Mouse (Mus musculus) heart, embryonic 14.5 days (tissue): ENCODE results near the gene Creb5. TPM values are rescaled to one million over a fixed set of nuclear protein-coding genes. Genes with fewer than 3 reads are reported as not detected.

Source experiments
- ATAC-seq: fragments of 200-750 bp; cut with Nextera tagmentation; 2 replicates; pipeline ENCODE4 v1.8.0; 2017; ENCODE audit warnings: low read depth, moderate TSS enrichment; ENCODE audit not compliant: insufficient number of reproducible peaks, insufficient read depth, low FRiP score
- H3K27ac ChIP-seq, 2 experiments: fragments of 200-500 bp in 1 of 2; fragments of 300-500 bp in 1 of 2; sonication (generic) in 1 of 2; replicated peaks in 1 of 2; 2 replicates each; pipeline ENCODE4 v1.5.1; 2012 to 2014; ENCODE audit warnings: low read depth in 2 of 2, low read length in 2 of 2, control low read depth in 1 of 2, mild to moderate bottlenecking in 1 of 2, mixed read lengths in 1 of 2; ENCODE audit not compliant: control insufficient read depth in 1 of 2, insufficient read depth in 1 of 2
- H3K27me3 ChIP-seq: fragments of 300-500 bp; sonication (generic); 2 replicates; pipeline ENCODE4 v1.6.1; 2014; ENCODE audit warnings: mild to moderate bottlenecking, low read length, control low read depth; ENCODE audit not compliant: control insufficient read depth, insufficient read depth
- H3K36me3 ChIP-seq: fragments of 300-500 bp; sonication (generic); 2 replicates; pipeline ENCODE4 v1.6.1; 2014; ENCODE audit warnings: mild to moderate bottlenecking, control low read depth, low read length, mixed read lengths; ENCODE audit not compliant: control insufficient read depth, insufficient read depth
- H3K4me1 ChIP-seq, 2 experiments: fragments of 200-500 bp in 1 of 2; fragments of 300-500 bp in 1 of 2; sonication (generic) in 1 of 2; 2 replicates each; pipeline ENCODE4 v1.6.1; 2012 to 2014; ENCODE audit warnings: low read length in 2 of 2, control low read depth in 1 of 2, mixed read lengths in 1 of 2; ENCODE audit not compliant: control insufficient read depth in 2 of 2, insufficient read depth in 2 of 2
- H3K4me2 ChIP-seq: fragments of 300-500 bp; sonication (generic); 2 replicates; pipeline ENCODE4 v1.6.1; 2014; ENCODE audit warnings: mild to moderate bottlenecking, low read length
- H3K4me3 ChIP-seq, 2 experiments: fragments of 200-500 bp in 1 of 2; fragments of 300-500 bp in 1 of 2; sonication (generic) in 1 of 2; 2 replicates each; pipeline ENCODE4 v1.5.1; 2012 to 2014; ENCODE audit warnings: low read length in 2 of 2, mild to moderate bottlenecking in 2 of 2, control low read depth in 1 of 2, low read depth in 1 of 2, moderate library complexity in 1 of 2; ENCODE audit not compliant: control insufficient read depth in 1 of 2, insufficient read depth in 1 of 2
- H3K9ac ChIP-seq: fragments of 300-500 bp; sonication (generic); 2 replicates; pipeline ENCODE4 v1.6.1; 2014; ENCODE audit warnings: mild to moderate bottlenecking, low read length
- H3K9me3 ChIP-seq: fragments of 300-500 bp; sonication (generic); 2 replicates; pipeline ENCODE4 v1.6.1; 2016; ENCODE audit warnings: low read length, control low read depth; ENCODE audit not compliant: control insufficient read depth
- WGBS: fragments of 180-500 bp; shearing (Covaris S2); extraction: QIAGEN DNeasy Blood & Tissue Kit; methylation state at CpG from one replicate; pipeline ENCODE4 v1.1.7; 2014; 5-methylcytosine and 5-hydroxymethylcytosine counted together
- polyA plus RNA-seq: library from polyadenylated mRNA; unstranded; fragments of >200 nt; fragmentation: Nextera tagmentation; extraction: Ambion mirVana; gene quantifications from 2 replicates; pipeline ENCODE4 v1.2.1, GENCODE M21; 2014

The Creb5 gene
- polyA plus RNA-seq, 1 experiment from 2014 or later: 38.3 TPM

DNA sequence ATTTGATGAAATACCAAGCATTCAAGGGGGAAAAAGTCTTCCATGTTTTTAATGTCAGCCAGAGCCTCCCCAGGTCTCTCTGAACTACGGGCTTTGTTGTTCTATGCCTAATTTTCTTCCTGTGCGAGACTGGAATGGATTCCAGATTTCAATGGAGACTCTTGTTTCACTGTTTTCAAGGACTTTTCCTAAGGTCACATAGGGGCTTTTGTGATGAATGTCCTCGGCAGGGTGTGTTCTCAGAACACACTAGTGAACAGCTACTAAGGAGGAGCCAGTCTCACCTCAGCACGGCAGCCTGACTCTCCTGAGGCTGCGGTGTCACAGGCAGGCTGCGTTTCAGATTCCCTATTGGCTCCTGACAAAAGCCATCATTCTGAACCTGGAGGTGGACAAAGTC, 325.6 kb downstream of the Creb5 start:
- 61% methylated on average over 6 of the region's 6 CpGs for WGBS
- Histone ChIP-seq H3K9ac (no peak overlapping the region), H3K4me3 (no peak overlapping the region), H3K27ac (no peak overlapping the region), H3K9me3 (no peaks in the 10 kb centered on the region), H3K27me3 (no peaks in the 10 kb centered on the region), H3K4me2 (no peak overlapping the region), H3K4me1 (peaks cover 2 to 15% of the 10 kb centered on the region in 2 experiments), H3K36me3 (peaks cover 43% of the 10 kb centered on the region)
- no peak for ATAC-seq

DNA sequence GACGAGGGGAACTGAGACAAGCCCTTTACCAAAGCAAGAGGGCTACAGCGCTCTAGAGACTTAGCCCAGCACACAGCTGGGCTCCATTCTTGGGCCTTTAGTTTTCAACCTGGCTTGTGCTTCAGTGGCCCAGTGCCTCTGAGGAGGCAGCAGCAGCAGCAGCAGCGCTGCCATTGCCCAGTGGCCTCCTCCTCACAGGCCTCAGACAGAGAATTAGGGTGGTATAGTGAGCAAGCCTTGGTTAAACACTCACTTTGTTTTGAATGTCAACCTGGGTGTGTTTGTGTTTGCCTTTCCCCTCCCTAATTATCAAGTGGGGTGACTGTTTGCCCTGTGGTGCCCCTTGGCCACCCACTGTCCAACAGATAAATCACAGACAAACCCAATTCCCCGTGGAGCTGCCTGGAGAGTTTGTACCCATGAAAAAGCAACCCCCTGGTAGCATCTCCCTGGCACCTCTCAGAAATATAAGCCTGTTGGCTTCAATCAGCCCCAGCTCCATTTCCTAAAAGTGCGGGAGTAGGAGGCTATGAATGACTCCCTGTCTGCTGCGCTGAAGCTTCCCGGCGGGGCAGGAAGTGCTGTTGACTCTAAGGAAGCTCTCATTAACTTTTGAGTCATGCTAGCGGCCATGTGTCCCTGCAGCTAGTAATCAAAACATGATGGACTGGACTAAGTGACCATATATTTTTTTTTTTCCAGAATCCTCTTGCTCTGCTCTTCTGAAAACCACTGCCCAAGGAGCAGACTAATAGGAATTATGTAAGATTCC, 328.6 kb downstream of the Creb5 start:
- Histone ChIP-seq H3K9me3 (no peaks in the 10 kb centered on the region), H3K27me3 (no peaks in the 10 kb centered on the region), H3K9ac (no peak overlapping the region), H3K4me3 (no peak overlapping the region), H3K4me2 (no peak overlapping the region), H3K36me3 (peaks cover 28% of the 10 kb centered on the region), H3K27ac (no peak overlapping the region), H3K4me1 (peaks cover 5 to 25% of the 10 kb centered on the region in 2 experiments)
- no peak for ATAC-seq
- WGBS: 60% methylated on average over 9 of the region's 9 CpGs

DNA sequence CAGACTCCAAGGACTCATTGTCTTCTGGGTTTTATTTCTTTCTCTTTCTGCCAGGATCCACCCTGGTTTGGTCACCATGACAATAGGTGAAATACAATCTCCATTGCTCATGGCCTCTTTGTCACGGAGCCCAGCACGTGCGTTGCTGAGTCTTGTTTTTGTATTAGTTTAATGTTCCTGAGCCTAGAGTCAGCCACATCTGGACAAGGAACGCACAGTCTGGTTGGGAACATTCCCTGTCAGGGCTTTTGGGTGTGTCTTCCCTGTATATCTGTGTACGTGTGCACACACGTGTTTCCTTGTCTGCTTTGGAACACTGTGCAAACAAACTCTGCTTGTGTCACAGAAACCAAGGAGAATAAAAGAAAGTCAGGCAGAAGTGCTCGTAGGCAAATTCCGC, 331.1 kb downstream of the Creb5 start:
- H3K27ac ChIP-seq: no peak overlapping the region
- no peak for ATAC-seq
- no peak overlapping the region for H3K9ac ChIP-seq
- peaks cover 3 to 33% of the 10 kb centered on the region in 2 experiments for H3K4me1 ChIP-seq
- H3K4me3 ChIP-seq: no peak overlapping the region
- no peak overlapping the region for H3K4me2 ChIP-seq
- no peaks in the 10 kb centered on the region for H3K27me3 ChIP-seq
- H3K9me3 ChIP-seq: no peaks in the 10 kb centered on the region
- 80% methylated on average over 8 of the region's 8 CpGs for whole genome bisulfite sequencing
- H3K36me3 ChIP-seq: peaks cover 6% of the 10 kb centered on the region; the same call in 1 of the 2 replicates

DNA sequence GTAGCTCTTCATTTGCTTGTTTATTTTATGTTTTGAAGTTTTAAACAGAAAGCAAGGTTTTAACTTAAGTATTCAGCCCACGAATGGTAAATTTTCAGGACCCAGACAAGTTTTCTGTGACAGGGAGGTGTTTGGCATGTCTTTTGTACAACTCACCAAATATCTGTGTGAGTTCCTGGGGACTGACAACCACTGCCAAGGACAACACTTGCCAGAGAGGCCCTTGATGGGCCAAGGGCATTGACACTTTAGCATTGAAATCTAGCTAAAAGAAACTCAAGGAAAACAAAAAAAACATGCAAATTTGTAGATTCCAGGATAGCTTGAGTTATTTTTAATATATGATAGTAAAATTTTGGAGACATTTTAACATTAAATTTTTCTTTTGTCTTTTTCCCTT, 332.6 kb downstream of the Creb5 start:
- H3K4me3 ChIP-seq: no peak overlapping the region
- peaks cover 3 to 37% of the 10 kb centered on the region in 2 experiments for H3K4me1 ChIP-seq
- H3K4me2 ChIP-seq: no peak overlapping the region
- H3K27me3 ChIP-seq: no peaks in the 10 kb centered on the region
- H3K27ac ChIP-seq: no peak overlapping the region
- WGBS: 51% methylated on average over 1 of the region's 1 CpGs
- H3K9me3 ChIP-seq: no peaks in the 10 kb centered on the region
- no peak for ATAC-seq
- H3K36me3 ChIP-seq: peaks cover 6% of the 10 kb centered on the region; the same call in 1 of the 2 replicates
- H3K9ac ChIP-seq: no peak overlapping the region

DNA sequence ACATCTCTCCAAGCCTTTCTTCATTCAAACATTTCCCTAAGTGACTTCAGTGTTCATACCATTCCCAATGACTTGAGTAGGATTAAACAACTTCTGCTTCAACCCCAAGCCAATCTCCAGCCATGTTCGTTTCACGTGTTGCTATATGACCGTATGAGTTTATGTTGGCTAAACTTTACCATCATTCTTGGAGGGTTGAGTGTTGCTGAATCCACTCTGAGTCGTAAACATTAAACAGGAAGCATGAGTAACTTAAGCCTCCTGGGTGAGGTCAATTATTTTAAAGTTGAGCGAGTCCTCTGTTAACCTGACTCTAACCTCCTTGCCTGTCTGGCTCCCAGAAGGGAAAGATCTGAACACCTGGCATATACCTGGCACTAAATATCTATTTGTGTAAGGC, 334.2 kb downstream of the Creb5 start:
- no peak overlapping the region for H3K4me2 ChIP-seq
- ATAC-seq: no peak
- H3K4me1 ChIP-seq: peaks cover 3 to 31% of the 10 kb centered on the region in 2 experiments
- no peak overlapping the region for H3K4me3 ChIP-seq
- no peaks in the 10 kb centered on the region for H3K9me3 ChIP-seq
- no peak overlapping the region for H3K27ac ChIP-seq
- 86% methylated on average over 5 of the region's 5 CpGs for WGBS
- no peak overlapping the region for H3K9ac ChIP-seq
- peaks cover 5% of the 10 kb centered on the region; the same call in 1 of the 2 replicates for H3K36me3 ChIP-seq
- no peaks in the 10 kb centered on the region for H3K27me3 ChIP-seq

DNA sequence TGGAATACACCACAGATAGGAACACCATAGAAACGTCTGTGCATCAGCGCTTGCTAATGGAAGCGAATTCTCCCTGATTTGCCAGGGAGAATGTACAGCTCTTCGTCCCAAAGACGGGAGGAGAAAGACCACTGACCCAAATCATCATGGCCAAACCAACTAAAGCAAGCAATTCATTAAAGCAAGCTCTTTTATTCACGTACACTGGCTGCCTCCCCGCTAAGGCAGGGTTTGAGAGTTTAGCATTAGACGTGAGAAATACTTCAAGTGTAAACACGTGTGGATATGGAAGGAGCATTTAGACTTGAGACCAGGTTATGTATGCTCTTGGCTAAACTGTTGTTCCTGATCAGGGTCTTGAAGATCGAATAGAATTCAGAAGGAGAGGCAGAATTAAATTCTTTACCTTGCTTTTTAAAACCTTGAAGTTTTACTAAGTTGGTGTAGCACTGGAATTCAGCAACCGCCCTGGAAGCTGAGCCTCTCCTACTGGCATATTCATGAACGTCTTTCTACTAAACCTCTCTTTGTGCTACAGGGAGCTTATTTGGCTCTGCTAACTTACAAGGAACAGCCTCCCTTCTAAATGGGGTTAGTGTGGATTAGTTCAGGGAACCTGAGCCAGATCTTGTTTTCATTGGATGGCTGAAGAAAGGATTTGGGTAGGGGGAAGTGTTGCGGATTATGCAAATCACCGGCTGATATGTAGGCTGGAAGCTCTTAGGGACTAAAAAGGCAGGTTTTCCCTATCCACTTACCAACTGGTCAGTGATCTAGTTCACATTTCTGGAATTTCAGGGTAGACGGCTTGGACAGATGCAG, 337.6 kb downstream of the Creb5 start:
- H3K4me1 ChIP-seq: peaks cover 0 to 23% of the 10 kb centered on the region in 2 experiments; a peak in 3 of 4 replicates
- peaks cover 5% of the 10 kb centered on the region; the same call in 1 of the 2 replicates for H3K36me3 ChIP-seq
- ATAC-seq: no peak
- no peak overlapping the region for H3K4me3 ChIP-seq
- WGBS: 61% methylated on average over 15 of the region's 15 CpGs
- H3K27ac ChIP-seq: no peak overlapping the region
- no peaks in the 10 kb centered on the region for H3K9me3 ChIP-seq
- no peaks in the 10 kb centered on the region for H3K27me3 ChIP-seq
- H3K4me2 ChIP-seq: no peak overlapping the region
- no peak overlapping the region for H3K9ac ChIP-seq

DNA sequence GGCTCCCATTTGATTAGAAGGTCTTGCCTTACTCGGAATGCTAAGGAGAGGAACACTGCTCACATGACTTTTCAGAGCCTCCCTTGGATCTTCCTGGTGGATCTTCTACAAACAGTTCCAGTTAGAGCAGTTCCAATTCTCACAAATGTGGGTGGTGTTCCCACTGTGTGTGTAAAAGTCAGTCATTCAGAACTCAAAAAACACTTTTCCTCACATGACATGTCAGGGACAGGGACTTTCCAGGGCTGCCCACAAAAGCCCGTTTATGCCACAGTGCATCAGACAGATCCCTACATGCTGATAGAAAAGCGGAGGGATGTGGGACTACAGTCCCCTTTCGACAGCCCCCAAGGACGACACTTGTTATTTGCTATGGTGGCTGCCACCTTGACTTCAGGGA, 339.0 kb downstream of the Creb5 start:
- Histone ChIP-seq H3K4me1 (peaks cover 0 to 21% of the 10 kb centered on the region in 2 experiments; a peak in 3 of 4 replicates), H3K4me2 (no peak overlapping the region), H3K27ac (no peak overlapping the region), H3K9me3 (no peaks in the 10 kb centered on the region), H3K36me3 (peaks cover 5% of the 10 kb centered on the region; the same call in 1 of the 2 replicates), H3K9ac (no peak overlapping the region), H3K4me3 (no peak overlapping the region), H3K27me3 (no peaks in the 10 kb centered on the region)
- 83% methylated on average over 5 of the region's 5 CpGs for WGBS
- ATAC-seq: no peak
